Mouse (Mus musculus): ENCODE measurements at regions not wholly inside any gene's neighbourhood (a gene's known extent, or its start where the extent isn't known, plus 50 kb on each side); places are given as distances from the start of the nearest gene placed in this dataset.

- TF ChIP-seq CTCF (conservative IDR thresholded peaks at IDR 0.05; ENCODE audit: low read length), result no peak
- TF ChIP-seq NANOG (IDR thresholded peaks at IDR 0.05; ENCODE audit: borderline replicate concordance, low read length), result no peak
- no peak for TF ChIP-seq POU5F1 (IDR thresholded peaks at IDR 0.05; ENCODE audit: borderline replicate concordance, low read length)
These were observed 223.2 kb downstream of the Tle3 start for GRCm38 (mm10) chr9:61595170-61595967.

Measured in E14TG2a.4 (cell line).